Mouse (Mus musculus) CH12.LX (cell line): Measurements from ENCODE around the gene Entr1. TPM values are rescaled to one million over a fixed set of nuclear protein-coding genes. Genes with fewer than 3 reads are reported as not detected.

ENCODE experiments used
- DNase-seq: peaks from one replicate; pipeline ENCODE4 v3.0.0-alpha.2; 2013; ENCODE audit errors: extremely low read depth
- H3K27ac ChIP-seq: 2 replicates; pipeline ENCODE4 v1.5.1; 2012; ENCODE audit warnings: low read depth, mild to moderate bottlenecking, control low read depth, moderate library complexity; ENCODE audit not compliant: insufficient read depth
- H3K27me3 ChIP-seq: replicated peaks from 2 replicates; pipeline ENCODE3; 2012; ENCODE audit warnings: inconsistent platforms
- H3K36me3 ChIP-seq, 2 experiments: replicated peaks in 1 of 2; 2 replicates each; pipeline versions ENCODE3 to v1.6.1; 2012; ENCODE audit warnings: inconsistent platforms in 1 of 2, low read length in 1 of 2, mild to moderate bottlenecking in 1 of 2, mixed read lengths in 1 of 2, moderate library complexity in 1 of 2; ENCODE audit not compliant: control insufficient read depth in 1 of 2, insufficient read depth in 1 of 2
- H3K4me1 ChIP-seq, 2 experiments: 2 replicates each; pipeline ENCODE4 v1.6.1; 2012; ENCODE audit warnings: inconsistent platforms in 1 of 2, moderate library complexity in 1 of 2; ENCODE audit not compliant: insufficient read depth in 2 of 2, control insufficient read depth in 1 of 2
- H3K4me2 ChIP-seq: 2 replicates; pipeline ENCODE4 v1.6.1; 2012; ENCODE audit warnings: low read depth, mild to moderate bottlenecking, control low read depth; ENCODE audit not compliant: poor library complexity, insufficient read depth, severe bottlenecking
- H3K4me3 ChIP-seq, 3 experiments: fragments of 150-350 bp in 1 of 3; sonication (generic) in 1 of 3; replicated peaks in 1 of 3; 2 replicates each; pipeline versions ENCODE3 to v1.5.1; 2011 to 2012; ENCODE audit warnings: low read depth in 2 of 3, low read length in 2 of 3, mild to moderate bottlenecking in 2 of 3, moderate library complexity in 2 of 3, control low read depth in 1 of 3, improper control_type of control experiment in 1 of 3, inconsistent platforms in 1 of 3, mixed read lengths in 1 of 3; ENCODE audit not compliant: poor library complexity in 1 of 3
- H3K79me2 ChIP-seq: replicated peaks from 2 replicates; pipeline ENCODE4 v1.6.1; 2012; ENCODE audit warnings: mild to moderate bottlenecking, moderate library complexity; ENCODE audit not compliant: control insufficient read depth, poor library complexity, insufficient read depth, severe bottlenecking; ENCODE audit errors: extremely low read depth
- H3K9ac ChIP-seq: 2 replicates; pipeline ENCODE4 v1.6.1; 2012; ENCODE audit warnings: low read depth, mild to moderate bottlenecking, control low read depth, moderate library complexity; ENCODE audit not compliant: insufficient read depth
- H3K9me3 ChIP-seq: replicated peaks from 2 replicates; pipeline ENCODE3; 2012; ENCODE audit warnings: low read length, inconsistent platforms, mixed read lengths
- BHLHE40 ChIP-seq: IDR thresholded peaks from 2 replicates; pipeline ENCODE4 v1.6.1; 2011; ENCODE audit warnings: mild to moderate bottlenecking, low read depth, low read length, improper control_type of control experiment
- CHD2 ChIP-seq: IDR thresholded peaks from 2 replicates; pipeline ENCODE4 v1.6.1; 2011; ENCODE audit warnings: low read length, improper control_type of control experiment
- CTCF ChIP-seq, 2 experiments: IDR thresholded peaks in 1 of 2; conservative IDR thresholded peaks in 1 of 2; 2 replicates each; pipeline ENCODE4 v1.5.1; 2011 to 2012; ENCODE audit warnings: low read depth in 2 of 2, low read length in 2 of 2, improper control_type of control experiment in 1 of 2, inconsistent platforms in 1 of 2, mild to moderate bottlenecking in 1 of 2, moderate library complexity in 1 of 2
- ELF1 ChIP-seq: IDR thresholded peaks from 2 replicates; pipeline ENCODE4 v1.6.1; 2014; ENCODE audit warnings: low read depth, mild to moderate bottlenecking, inconsistent platforms, low read length, improper control_type of control experiment
- IRF4 ChIP-seq: IDR thresholded peaks from 2 replicates; pipeline ENCODE4 v1.6.1; 2014; ENCODE audit warnings: low read depth, mild to moderate bottlenecking, inconsistent platforms, low read length, improper control_type of control experiment
- JUND ChIP-seq: conservative IDR thresholded peaks from 2 replicates; pipeline ENCODE4 v1.6.1; 2011; ENCODE audit warnings: low read depth, low read length, improper control_type of control experiment
- KAT2A ChIP-seq: IDR thresholded peaks from 2 replicates; pipeline ENCODE4 v1.6.1; 2012; ENCODE audit warnings: low read length, improper control_type of control experiment, inconsistent platforms; ENCODE audit not compliant: insufficient replicate concordance
- MAFK ChIP-seq: IDR thresholded peaks from 2 replicates; pipeline ENCODE4 v1.6.1; 2011; ENCODE audit warnings: low read length, improper control_type of control experiment; ENCODE audit not compliant: insufficient replicate concordance
- MAX ChIP-seq: IDR thresholded peaks from 2 replicates; pipeline ENCODE4 v1.6.1; 2011; ENCODE audit warnings: low read length, improper control_type of control experiment
- MEF2A ChIP-seq: IDR thresholded peaks from 2 replicates; pipeline ENCODE4 v1.6.1; 2014; ENCODE audit warnings: low read depth, mild to moderate bottlenecking, inconsistent platforms, low read length, improper control_type of control experiment, borderline replicate concordance
- MXI1 ChIP-seq: IDR thresholded peaks from 2 replicates; pipeline ENCODE4 v1.6.1; 2011; ENCODE audit warnings: mild to moderate bottlenecking, low read depth, low read length, improper control_type of control experiment
- NRF1 ChIP-seq: IDR thresholded peaks from 2 replicates; pipeline ENCODE4 v1.6.1; 2014; ENCODE audit warnings: low read depth, mild to moderate bottlenecking, inconsistent platforms, low read length, improper control_type of control experiment, moderate library complexity
- PAX5 ChIP-seq: IDR thresholded peaks from 2 replicates; pipeline ENCODE4 v1.6.1; 2012; ENCODE audit warnings: low read length, inconsistent platforms, mixed read lengths
- POLR2A ChIP-seq: IDR thresholded peaks from 2 replicates; pipeline ENCODE4 v1.6.1; 2011; ENCODE audit warnings: low read depth, mild to moderate bottlenecking, improper control_type of control experiment, low read length
- RAD21 ChIP-seq: IDR thresholded peaks from 2 replicates; pipeline ENCODE4 v1.6.1; 2011; ENCODE audit warnings: low read depth, mild to moderate bottlenecking, low read length, improper control_type of control experiment, moderate library complexity
- RCOR1 ChIP-seq: conservative IDR thresholded peaks from 2 replicates; pipeline ENCODE4 v1.6.1; 2012; ENCODE audit warnings: low read depth, mild to moderate bottlenecking, inconsistent platforms, low read length, improper control_type of control experiment
- UBTF ChIP-seq: IDR thresholded peaks from 2 replicates; pipeline ENCODE4 v1.6.1; 2012; ENCODE audit warnings: low read depth, mild to moderate bottlenecking, inconsistent platforms, low read length, improper control_type of control experiment, moderate library complexity
- ZC3H11A ChIP-seq: IDR thresholded peaks from 2 replicates; pipeline ENCODE4 v1.6.1; 2012; ENCODE audit warnings: low read depth, mild to moderate bottlenecking, inconsistent platforms, low read length, improper control_type of control experiment
- ZMIZ1 ChIP-seq: IDR thresholded peaks from 2 replicates; pipeline ENCODE4 v1.6.1; 2012; ENCODE audit warnings: low read depth, mild to moderate bottlenecking, inconsistent platforms, low read length, improper control_type of control experiment
- ZNF384 ChIP-seq: IDR thresholded peaks from 2 replicates; pipeline ENCODE4 v1.6.1; 2012; ENCODE audit warnings: low read depth, low read length, improper control_type of control experiment, inconsistent platforms
- dilution Hi-C: fragments of 300-500 bp; cut with MboI; formaldehyde crosslinking; loops from 2 replicates; pipeline ENCODE4 v1.14.3; 2020; ENCODE audit warnings: low sequenced_read_pairs; ENCODE audit not compliant: extremely low pct_unique_long_range_greater_than_20kb, extremely low pct_ligation_motif_present
- in situ Hi-C: fragments of 300-500 bp; cut with MboI; formaldehyde crosslinking; loops from 3 replicates; pipeline ENCODE4 v1.14.3; 2019; ENCODE audit warnings: low sequenced_read_pairs, low pct_ligation_motif_present, low pct_unique_long_range_greater_than_20kb, mixed read lengths
- polyA plus RNA-seq: library from polyadenylated mRNA; unstranded; fragments of >175 nt; gene quantifications from 2 replicates; pipeline ENCODE4 v1.2.1, GENCODE M21; 2012; ENCODE audit warnings: low read depth; ENCODE audit not compliant: insufficient read length
- total RNA-seq, 2 experiments: library from RNA; depleted of rRNA; stranded (reverse); fragments of 300-350 nt in 1 of 2; fragments of >200 nt in 1 of 2; gene quantifications; 2 replicates each; pipeline ENCODE4 v1.2.3; 2012 to 2014

Gene Entr1
- total and polyA plus RNA-seq, 3 experiments, result 41.9 to 62.3 (median 57.3) TPM

DNA sequence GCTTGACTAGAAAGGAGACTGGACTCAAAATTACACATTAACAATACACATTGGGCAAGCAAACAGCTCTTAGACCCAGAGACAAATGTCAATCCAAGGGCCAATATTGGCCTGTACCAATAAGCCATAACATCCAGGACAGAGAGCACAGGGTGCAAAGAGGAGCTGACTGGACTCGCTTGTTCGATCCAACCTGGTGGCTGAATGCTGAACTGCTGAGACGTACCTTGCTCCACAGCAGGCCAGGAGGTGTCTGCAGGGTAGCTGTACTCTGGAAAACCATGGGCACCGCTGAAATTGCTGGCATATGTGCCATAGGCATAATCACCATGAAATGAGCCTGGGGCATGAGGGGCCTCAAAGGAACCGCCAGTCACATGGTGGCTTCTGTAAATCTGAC lies 40.7 kb upstream of the Entr1 start:
- Histone ChIP-seq H3K4me1 (no peaks in the 10 kb centered on the region), H3K9ac (no peak overlapping the region), H3K4me3 (no peak overlapping the region), H3K27ac (no peak overlapping the region), H3K4me2 (no peak overlapping the region), H3K27me3 (no peaks in the 10 kb centered on the region), H3K9me3 (no peaks in the 10 kb centered on the region), H3K79me2 (peaks cover 2% of the 10 kb centered on the region; the same call in 1 of the 2 replicates), H3K36me3 (peaks cover 72 to 89% of the 10 kb centered on the region in 2 experiments)
- dilution Hi-C loops (no loop called here), in situ Hi-C loops (no loop called here)
- TF ChIP-seq NRF1 (no peak), ZC3H11A (no peak), CTCF (conservative IDR thresholded peaks at IDR 0.05 in 1 of 2, IDR thresholded peaks at IDR 0.05 in 1 of 2; ENCODE audit: low read depth in 2 of 2, low read length in 2 of 2) (no peak), UBTF (no peak), KAT2A (no peak), ELF1 (no peak), JUND (no peak), ZMIZ1 (no peak), MXI1 (no peak), BHLHE40 (no peak), ZNF384 (no peak), CHD2 (no peak), RAD21 (no peak)
- DNase-seq, result no peak

GRCm38 (mm10) chr2:26424541-26424940 lies 35.4 kb upstream of the Entr1 start:
- no peak overlapping the region for H3K9ac ChIP-seq
- no peak for DNase-seq
- H3K4me1 ChIP-seq, result no peaks in the 10 kb centered on the region
- no peak for TF ChIP-seq BHLHE40
- TF ChIP-seq PAX5, result no peak
- TF ChIP-seq JUND, result no peak
- TF ChIP-seq MEF2A, result no peak
- no peak for TF ChIP-seq POLR2A
- TF ChIP-seq CTCF (conservative IDR thresholded peaks at IDR 0.05 in 1 of 2, IDR thresholded peaks at IDR 0.05 in 1 of 2; ENCODE audit: low read depth in 2 of 2, low read length in 2 of 2), result no peak
- no peak for TF ChIP-seq IRF4
- TF ChIP-seq ZMIZ1, result no peak
- TF ChIP-seq RCOR1, result no peak
- no peak for TF ChIP-seq MAX
- TF ChIP-seq MXI1, result no peak
- TF ChIP-seq MAFK, result no peak
- in situ Hi-C loops, result no loop called here
- peaks cover 82 to 95% of the 10 kb centered on the region in 2 experiments for H3K36me3 ChIP-seq
- dilution Hi-C loops, result no loop called here
- no peak overlapping the region for H3K27ac ChIP-seq
- no peak overlapping the region for H3K4me2 ChIP-seq
- no peaks in the 10 kb centered on the region for H3K27me3 ChIP-seq
- no peaks in the 10 kb centered on the region for H3K79me2 ChIP-seq
- no peaks in the 10 kb centered on the region for H3K9me3 ChIP-seq
- H3K4me3 ChIP-seq, result no peak overlapping the region
